Mouse (Mus musculus) neural tube, embryonic 11.5 days (tissue): ENCODE measurements at regions not wholly inside any gene's neighbourhood (a gene's known extent, or its start where the extent isn't known, plus 50 kb on each side); places are given as distances from the start of the nearest gene placed in this dataset.

ENCODE experiments used
- ATAC-seq: fragments of 200-750 bp; cut with Nextera tagmentation; 2 replicates; pipeline ENCODE4 v1.8.0; 2017; ENCODE audit warnings: moderate number of reproducible peaks, mild to moderate bottlenecking, moderate TSS enrichment, moderate library complexity; ENCODE audit not compliant: insufficient read depth, low FRiP score, low TSS enrichment
- DNase-seq: peaks from one replicate; pipeline ENCODE4 v3.0.0-alpha.2; 2015; ENCODE audit warnings: low spot score
- H3K27ac ChIP-seq: fragments of 300-500 bp; sonication (generic); 2 replicates; pipeline ENCODE4 v1.5.1; 2014; ENCODE audit warnings: low read depth, mild to moderate bottlenecking, low read length
- H3K27me3 ChIP-seq: fragments of 300-500 bp; sonication (generic); 2 replicates; pipeline ENCODE4 v1.6.1; 2014; ENCODE audit warnings: mild to moderate bottlenecking, low read length, mixed read lengths; ENCODE audit not compliant: control insufficient read depth, insufficient read depth
- H3K36me3 ChIP-seq: fragments of 300-500 bp; sonication (generic); 2 replicates; pipeline ENCODE4 v1.6.1; 2014; ENCODE audit warnings: mild to moderate bottlenecking, low read length, moderate library complexity, mixed read lengths; ENCODE audit not compliant: control insufficient read depth, insufficient read depth
- H3K4me1 ChIP-seq: fragments of 300-500 bp; sonication (generic); 2 replicates; pipeline ENCODE4 v1.6.1; 2014; ENCODE audit warnings: low read length, mixed read lengths; ENCODE audit not compliant: control insufficient read depth, insufficient read depth
- H3K4me2 ChIP-seq: fragments of 300-500 bp; sonication (generic); 2 replicates; pipeline ENCODE4 v1.6.1; 2014; ENCODE audit warnings: low read depth, mild to moderate bottlenecking, moderate library complexity
- H3K4me3 ChIP-seq: fragments of 300-500 bp; sonication (generic); 2 replicates; pipeline ENCODE4 v1.5.1; 2014; ENCODE audit warnings: low read depth, low read length
- H3K9ac ChIP-seq: fragments of 300-500 bp; sonication (generic); 2 replicates; pipeline ENCODE4 v1.6.1; 2014; ENCODE audit warnings: mild to moderate bottlenecking, low read length
- H3K9me3 ChIP-seq: fragments of 300-500 bp; sonication (generic); 2 replicates; pipeline ENCODE4 v1.6.1; 2016; ENCODE audit warnings: low read length; ENCODE audit not compliant: control insufficient read depth
- WGBS: fragments of 180-500 bp; shearing (Covaris S2); extraction: QIAGEN DNeasy Blood & Tissue Kit; methylation state at CpG from one replicate; pipeline ENCODE4 v1.1.7; 2014; 5-methylcytosine and 5-hydroxymethylcytosine counted together

DNA sequence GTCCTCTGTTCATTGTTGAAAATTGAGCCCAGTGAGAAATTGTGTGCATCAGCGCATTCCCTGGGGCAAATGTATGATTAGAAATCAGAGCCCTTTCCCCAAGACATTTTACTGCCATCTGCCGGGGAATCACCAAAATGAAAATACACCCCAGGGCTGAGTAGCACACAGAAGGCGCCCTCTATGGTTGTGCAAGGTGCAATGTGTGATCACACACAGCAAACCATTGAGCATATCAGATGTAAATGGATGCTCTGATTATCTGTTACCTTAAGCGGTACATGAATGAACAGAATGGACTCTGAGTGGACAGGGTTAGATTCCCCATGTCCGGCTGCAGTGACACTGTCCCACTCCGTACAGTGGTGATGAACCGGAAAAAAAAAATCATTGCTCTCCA, 172.4 kb downstream of the Bmp2 start:
- H3K4me1 ChIP-seq = no peaks in the 10 kb centered on the region
- no peak overlapping the region for H3K4me2 ChIP-seq
- 80% methylated on average over 7 of the region's 7 CpGs for WGBS
- H3K9me3 ChIP-seq = no peaks in the 10 kb centered on the region
- DNase-seq (peak; percentile 13), ATAC-seq (no peak; the same call in 1 of the 2 replicates)
- no peaks in the 10 kb centered on the region for H3K27me3 ChIP-seq
- no peak overlapping the region for H3K9ac ChIP-seq
- no peak overlapping the region for H3K4me3 ChIP-seq
- H3K27ac ChIP-seq = no peak overlapping the region
- H3K36me3 ChIP-seq = no peaks in the 10 kb centered on the region

- Histone ChIP-seq H3K27ac (no peak overlapping the region), H3K27me3 (no peaks in the 10 kb centered on the region), H3K4me3 (no peak overlapping the region), H3K9ac (no peak overlapping the region), H3K36me3 (no peaks in the 10 kb centered on the region), H3K4me2 (no peak overlapping the region), H3K4me1 (no peaks in the 10 kb centered on the region), H3K9me3 (no peaks in the 10 kb centered on the region)
- no peak for DNase-seq
- 78% methylated on average over 6 of the region's 6 CpGs for WGBS
- ATAC-seq = no peak
These were observed 172.8 kb downstream of the Bmp2 start for GRCm38 (mm10) chr2:133724757-133725156.

DNA sequence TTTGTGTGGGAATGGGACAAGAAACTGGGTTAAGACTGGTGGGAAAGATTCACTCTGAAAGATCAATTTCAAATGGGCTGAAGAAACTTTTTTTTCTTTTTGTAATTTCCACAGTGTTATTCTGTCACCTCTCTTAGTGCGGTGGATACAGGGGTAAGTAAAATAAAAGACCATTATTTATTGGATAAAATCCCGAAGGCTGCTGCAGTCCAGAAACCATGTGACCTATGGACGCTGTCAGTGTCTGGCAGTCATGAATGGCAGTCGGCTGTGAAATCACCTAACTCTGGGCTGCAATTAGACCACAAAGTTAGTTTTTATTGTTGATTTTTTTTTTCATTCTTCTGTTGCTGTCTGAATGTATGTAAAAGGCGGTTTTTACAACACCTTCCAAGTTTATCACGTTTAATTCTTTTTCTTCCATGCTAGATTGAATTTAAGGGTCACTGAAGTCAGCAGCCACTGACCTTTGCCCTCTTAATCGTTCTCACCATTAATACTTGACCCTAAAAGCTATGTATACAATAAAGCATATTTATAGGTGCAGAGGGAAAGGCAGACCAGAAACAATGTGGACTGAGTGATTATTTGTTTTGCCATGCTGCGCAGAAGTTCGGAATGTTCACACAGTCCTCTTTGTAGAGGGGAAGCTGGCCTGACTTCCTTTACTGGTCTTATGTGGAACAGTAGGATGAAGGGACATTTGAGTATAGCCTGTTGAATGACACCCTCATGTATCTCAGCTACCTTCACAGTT, 182.7 kb downstream of the Bmp2 start:
- Histone ChIP-seq H3K4me3 (no peak overlapping the region), H3K9me3 (no peaks in the 10 kb centered on the region), H3K4me1 (no peaks in the 10 kb centered on the region), H3K27ac (no peak overlapping the region), H3K9ac (no peak overlapping the region), H3K27me3 (no peaks in the 10 kb centered on the region), H3K36me3 (no peaks in the 10 kb centered on the region), H3K4me2 (no peak overlapping the region)
- ATAC-seq (no peak), DNase-seq (no peak)
- 31% methylated on average over 9 of the region's 9 CpGs for WGBS

GRCm38 (mm10) chr2:133738839-133739430, 187.0 kb downstream of the Bmp2 start:
- Histone ChIP-seq H3K9ac (no peak overlapping the region), H3K36me3 (no peaks in the 10 kb centered on the region), H3K4me2 (no peak overlapping the region), H3K9me3 (no peaks in the 10 kb centered on the region), H3K4me1 (no peaks in the 10 kb centered on the region), H3K27ac (no peak overlapping the region), H3K27me3 (no peaks in the 10 kb centered on the region), H3K4me3 (no peak overlapping the region)
- DNase-seq (no peak), ATAC-seq (no peak)
- 74% methylated on average over 10 of the region's 10 CpGs for WGBS

DNA sequence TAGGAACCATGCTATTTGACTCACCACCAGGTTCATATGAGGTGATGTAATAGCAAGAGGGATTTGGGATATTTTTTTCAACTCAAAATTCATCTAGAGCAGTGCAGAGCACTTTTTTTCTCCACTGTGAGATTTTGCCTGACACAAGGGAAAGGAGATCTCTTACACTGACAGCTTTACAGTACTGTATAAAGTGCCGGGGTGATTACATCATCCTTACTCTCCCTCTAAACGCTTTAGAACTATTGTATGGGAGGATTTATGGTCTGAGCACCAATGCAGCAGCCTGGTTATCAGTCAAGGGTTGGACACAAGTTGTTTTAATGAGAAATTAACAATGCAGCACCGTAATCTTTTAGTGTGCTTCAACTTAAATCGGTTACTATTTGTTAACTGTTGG, 196.5 kb downstream of the Bmp2 start:
- H3K36me3 ChIP-seq = no peaks in the 10 kb centered on the region
- 33% methylated on average over 4 of the region's 4 CpGs for WGBS
- no peaks in the 10 kb centered on the region for H3K9me3 ChIP-seq
- no peaks in the 10 kb centered on the region for H3K4me1 ChIP-seq
- no peak overlapping the region for H3K4me3 ChIP-seq
- ATAC-seq (peak; percentile 78; the same call in 1 of the 2 replicates), DNase-seq (no peak)
- no peak overlapping the region for H3K4me2 ChIP-seq
- H3K27me3 ChIP-seq = no peaks in the 10 kb centered on the region
- no peak overlapping the region for H3K27ac ChIP-seq
- no peak overlapping the region for H3K9ac ChIP-seq

DNA sequence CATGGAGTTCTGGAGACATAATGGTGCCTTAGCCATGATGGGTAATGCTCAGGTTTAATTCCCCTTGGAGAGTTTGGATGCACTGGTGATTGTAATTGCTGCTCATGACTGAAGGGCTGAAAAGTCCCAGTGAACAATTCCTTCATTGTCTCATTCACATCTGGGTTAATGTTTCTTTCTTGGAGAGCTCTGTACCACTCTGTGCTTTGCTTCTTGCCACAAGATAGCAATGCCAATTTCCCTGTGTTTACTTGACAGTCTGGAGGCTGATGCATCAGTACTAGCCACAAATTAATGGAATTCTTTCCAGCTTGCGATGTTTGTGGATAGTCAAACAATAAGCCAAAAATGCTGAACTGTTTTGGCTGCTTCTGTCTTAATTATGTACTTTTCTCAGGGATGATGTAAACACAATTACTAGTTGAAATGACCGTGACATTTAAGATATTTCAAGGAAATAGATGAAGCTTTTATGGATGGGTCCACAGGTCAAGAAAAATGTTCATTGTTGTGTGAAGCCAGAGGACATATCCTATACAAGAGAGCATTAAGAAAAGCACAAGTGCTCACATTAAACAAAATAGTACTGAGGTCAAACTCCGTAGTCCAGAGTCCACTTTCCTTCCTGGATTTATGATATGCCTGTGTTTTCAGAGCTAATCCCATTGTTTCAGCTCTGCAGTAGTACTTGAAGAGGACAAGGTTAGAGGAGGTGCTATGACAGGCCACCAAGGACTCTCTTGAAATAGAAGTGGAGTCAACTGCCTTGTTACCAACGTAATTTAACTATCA, 198.1 kb downstream of the Bmp2 start:
- WGBS = 71% methylated on average over 4 of the region's 4 CpGs
- H3K36me3 ChIP-seq = no peaks in the 10 kb centered on the region
- no peaks in the 10 kb centered on the region for H3K9me3 ChIP-seq
- DNase-seq (no peak), ATAC-seq (no peak)
- H3K27me3 ChIP-seq = no peaks in the 10 kb centered on the region
- H3K4me2 ChIP-seq = no peak overlapping the region
- H3K4me3 ChIP-seq = no peak overlapping the region
- no peak overlapping the region for H3K27ac ChIP-seq
- no peak overlapping the region for H3K9ac ChIP-seq
- no peaks in the 10 kb centered on the region for H3K4me1 ChIP-seq

DNA sequence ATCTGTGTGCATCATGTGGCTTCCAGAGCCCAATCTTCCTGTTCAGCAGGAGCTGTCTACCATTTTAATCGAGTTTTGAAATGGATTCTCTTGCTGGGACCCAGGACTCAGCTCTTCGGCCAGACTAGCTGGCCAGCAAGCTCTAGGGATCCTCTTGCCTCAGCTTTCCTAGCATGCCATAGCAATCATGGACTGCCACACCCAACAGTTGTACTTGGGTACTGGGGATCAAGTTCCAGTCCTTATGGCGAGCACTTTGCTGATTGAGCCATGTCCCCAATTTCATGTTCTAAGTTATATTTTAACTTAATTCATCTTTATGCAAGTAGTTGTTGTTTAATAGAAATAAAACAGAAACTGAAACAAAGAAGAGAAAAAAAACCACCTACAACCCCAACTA, 202.1 kb downstream of the Bmp2 start:
- Histone ChIP-seq H3K4me1 (no peaks in the 10 kb centered on the region), H3K4me3 (no peak overlapping the region), H3K9me3 (no peaks in the 10 kb centered on the region), H3K27me3 (no peaks in the 10 kb centered on the region), H3K27ac (no peak overlapping the region), H3K9ac (no peak overlapping the region), H3K36me3 (no peaks in the 10 kb centered on the region), H3K4me2 (no peak overlapping the region)
- WGBS = 80% methylated on average over 3 of the region's 3 CpGs
- ATAC-seq = no peak
- DNase-seq = no peak

GRCm38 (mm10) chr2:133761496-133761895, 209.5 kb downstream of the Bmp2 start:
- no peak overlapping the region for H3K4me2 ChIP-seq
- H3K36me3 ChIP-seq = no peaks in the 10 kb centered on the region
- no peak overlapping the region for H3K9ac ChIP-seq
- H3K27ac ChIP-seq = no peak overlapping the region
- H3K27me3 ChIP-seq = no peaks in the 10 kb centered on the region
- H3K9me3 ChIP-seq = no peaks in the 10 kb centered on the region
- DNase-seq (no peak), ATAC-seq (no peak)
- 83% methylated on average over 7 of the region's 7 CpGs for WGBS
- no peak overlapping the region for H3K4me3 ChIP-seq
- no peaks in the 10 kb centered on the region for H3K4me1 ChIP-seq
